Mouse (Mus musculus) embryonic facial prominence, embryonic 11.5 days (tissue): ENCODE results near the gene Plcg1. TPM values are rescaled to one million over a fixed set of nuclear protein-coding genes. Genes with fewer than 3 reads are reported as not detected.
A peak's percentile ranks its signal among the peaks of the same experiment; 100 is the strongest.

ENCODE experiments used
- ATAC-seq: fragments of 200-750 bp; cut with Nextera tagmentation; replicated peaks from 2 replicates; pipeline ENCODE4 v1.8.0; 2017; ENCODE audit warnings: low read depth; ENCODE audit not compliant: insufficient number of reproducible peaks, low FRiP score, low TSS enrichment
- DNase-seq: peaks from one replicate; pipeline ENCODE4 v3.0.0-alpha.2; 2015; ENCODE audit warnings: low spot score
- H3K27ac ChIP-seq: fragments of 300-500 bp; sonication (generic); replicated peaks from 2 replicates; pipeline ENCODE4 v1.5.1; 2014; ENCODE audit warnings: mild to moderate bottlenecking, low read depth, low read length, control low read depth
- H3K27me3 ChIP-seq: fragments of 300-500 bp; sonication (generic); 2 replicates; pipeline ENCODE4 v1.6.1; 2014; ENCODE audit warnings: mild to moderate bottlenecking, low read length, moderate library complexity, mixed read lengths; ENCODE audit not compliant: control insufficient read depth, insufficient read depth
- H3K36me3 ChIP-seq: fragments of 300-500 bp; sonication (generic); replicated peaks from 2 replicates; pipeline ENCODE4 v1.6.1; 2014; ENCODE audit warnings: low read depth, mild to moderate bottlenecking, low read length, moderate library complexity, mixed read lengths; ENCODE audit not compliant: control insufficient read depth, insufficient read depth
- H3K4me1 ChIP-seq: fragments of 300-500 bp; sonication (generic); 2 replicates; pipeline ENCODE4 v1.6.1; 2014; ENCODE audit warnings: low read length, mixed read lengths; ENCODE audit not compliant: control insufficient read depth, insufficient read depth
- H3K4me2 ChIP-seq: fragments of 300-500 bp; sonication (generic); 2 replicates; pipeline ENCODE4 v1.6.1; 2014; ENCODE audit warnings: low read depth, mild to moderate bottlenecking, control low read depth, low read length, moderate library complexity
- H3K4me3 ChIP-seq: fragments of 300-500 bp; sonication (generic); 2 replicates; pipeline ENCODE4 v1.5.1; 2014; ENCODE audit warnings: low read depth, low read length, control low read depth
- H3K9ac ChIP-seq: fragments of 300-500 bp; sonication (generic); replicated peaks from 2 replicates; pipeline ENCODE4 v1.6.1; 2014; ENCODE audit warnings: mild to moderate bottlenecking, control low read depth, low read length
- H3K9me3 ChIP-seq: fragments of 300-500 bp; sonication (generic); replicated peaks from 2 replicates; pipeline ENCODE4 v1.6.1; 2016; ENCODE audit warnings: mild to moderate bottlenecking, low read length, inconsistent platforms, mixed read lengths; ENCODE audit not compliant: control insufficient read depth
- WGBS: fragments of 180-500 bp; shearing (Covaris S2); extraction: QIAGEN DNeasy Blood & Tissue Kit; methylation state at CpG from one replicate; pipeline ENCODE4 v1.1.7; 2014; 5-methylcytosine and 5-hydroxymethylcytosine counted together
- polyA plus RNA-seq: library from polyadenylated mRNA; unstranded; fragments of >200 nt; fragmentation: Nextera tagmentation; extraction: Ambion mirVana; gene quantifications from 2 replicates; pipeline ENCODE4 v1.2.1, GENCODE M21; 2014

The Plcg1 gene
- polyA plus RNA-seq, 1 experiment from 2014 or later, result 64.6 TPM

GRCm38 (mm10) chr2:160747075-160747474 is 16.0 kb downstream of the Plcg1 start:
- Histone ChIP-seq H3K9ac (no peak overlapping the region), H3K27me3 (no peaks in the 10 kb centered on the region), H3K4me3 (no peak overlapping the region), H3K9me3 (no peaks in the 10 kb centered on the region), H3K4me1 (no peaks in the 10 kb centered on the region), H3K27ac (no peak overlapping the region), H3K36me3 (peaks cover 25% of the 10 kb centered on the region), H3K4me2 (no peak overlapping the region)
- no peak for ATAC-seq
- WGBS, result 95% methylated on average over 10 of the region's 10 CpGs
- DNase-seq, result no peak

GRCm38 (mm10) chr2:160756583-160757203 is 25.6 kb downstream of the Plcg1 start:
- no peak for ATAC-seq

DNA sequence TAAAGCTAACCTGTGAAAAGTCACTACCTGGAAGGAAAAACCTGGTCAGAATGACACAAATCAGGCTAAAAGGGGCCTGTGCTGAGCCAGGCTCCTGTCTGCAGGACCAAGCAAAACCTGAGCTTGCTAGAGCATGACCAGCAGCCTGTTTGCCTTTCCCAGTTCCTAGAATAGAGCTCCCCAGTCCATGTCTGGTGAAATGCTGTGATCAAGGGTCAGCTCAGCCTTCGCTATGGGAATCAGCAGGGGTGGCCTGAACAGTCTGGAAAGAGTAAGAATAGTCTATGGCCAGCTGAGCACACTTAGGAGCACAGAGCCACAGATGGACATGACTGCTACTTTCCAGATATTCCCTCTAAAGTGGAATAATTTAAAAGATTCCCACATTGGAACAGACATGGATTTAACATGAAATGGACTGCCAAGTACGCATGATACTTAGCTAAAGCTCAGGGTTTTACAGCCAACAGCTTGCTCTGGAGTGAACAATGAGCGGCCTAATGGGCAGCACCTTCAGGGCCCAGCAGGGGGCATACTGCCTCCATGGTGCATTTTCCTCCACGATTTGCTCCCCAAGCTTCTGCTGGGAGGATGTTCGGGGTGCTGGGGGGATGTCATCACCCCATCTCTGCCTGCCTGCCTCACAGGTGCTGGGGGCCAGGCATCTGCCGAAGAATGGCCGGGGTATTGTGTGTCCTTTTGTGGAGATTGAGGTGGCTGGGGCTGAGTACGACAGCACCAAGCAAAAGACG is 29.5 kb downstream of the Plcg1 start:
- no peak for ATAC-seq
- peaks cover 15% of the 10 kb centered on the region for H3K36me3 ChIP-seq

More at GRCm38 (mm10) chr2:160756583-160757203, 25.6 kb downstream of the Plcg1 start:
- Histone ChIP-seq H3K4me1 (no peaks in the 10 kb centered on the region), H3K9me3 (no peaks in the 10 kb centered on the region), H3K9ac (no peak overlapping the region), H3K27ac (no peak overlapping the region), H3K4me2 (no peak overlapping the region), H3K27me3 (no peaks in the 10 kb centered on the region), H3K4me3 (no peak overlapping the region), H3K36me3 (peaks cover 33% of the 10 kb centered on the region)
- no peak for DNase-seq
- 83% methylated on average over 6 of the region's 6 CpGs for WGBS

DNA sequence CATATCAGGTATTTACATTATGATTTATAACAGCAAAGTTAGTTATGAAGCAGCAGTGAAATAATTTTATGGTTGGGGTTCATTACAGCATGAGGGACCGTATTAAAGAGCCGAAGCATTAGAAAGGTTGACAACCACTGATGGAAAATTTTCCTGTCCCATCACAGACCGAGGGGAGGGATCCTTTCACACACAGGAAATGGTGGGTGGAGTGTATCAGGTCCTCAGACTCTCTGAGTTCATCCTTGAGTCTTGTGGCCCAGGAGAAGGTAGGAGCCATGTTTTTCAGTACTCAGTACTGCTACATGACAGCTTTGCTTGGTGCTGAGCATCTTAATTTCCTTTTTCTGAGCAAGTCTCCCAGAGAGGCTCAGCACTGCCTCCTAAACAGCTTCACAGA is 32.7 kb downstream of the Plcg1 start:
- ATAC-seq, result no peak
- H3K27me3 ChIP-seq, result no peaks in the 10 kb centered on the region
- H3K9ac ChIP-seq, result no peak overlapping the region
- peaks cover 8% of the 10 kb centered on the region for H3K36me3 ChIP-seq
- no peaks in the 10 kb centered on the region for H3K4me1 ChIP-seq
- H3K4me3 ChIP-seq, result no peak overlapping the region
- no peaks in the 10 kb centered on the region for H3K9me3 ChIP-seq
- 85% methylated on average over 3 of the region's 3 CpGs for WGBS
- no peak overlapping the region for H3K27ac ChIP-seq
- H3K4me2 ChIP-seq, result no peak overlapping the region
- no peak for DNase-seq

More for the DNA sequence above, 29.5 kb downstream of the Plcg1 start:
- H3K27ac ChIP-seq, result no peak overlapping the region
- no peak overlapping the region for H3K4me3 ChIP-seq
- H3K4me1 ChIP-seq, result no peaks in the 10 kb centered on the region
- H3K27me3 ChIP-seq, result no peaks in the 10 kb centered on the region
- WGBS, result 87% methylated on average over 9 of the region's 9 CpGs
- H3K9me3 ChIP-seq, result no peaks in the 10 kb centered on the region
- H3K4me2 ChIP-seq, result no peak overlapping the region
- no peak overlapping the region for H3K9ac ChIP-seq
- peak; percentile 10 for DNase-seq

DNA sequence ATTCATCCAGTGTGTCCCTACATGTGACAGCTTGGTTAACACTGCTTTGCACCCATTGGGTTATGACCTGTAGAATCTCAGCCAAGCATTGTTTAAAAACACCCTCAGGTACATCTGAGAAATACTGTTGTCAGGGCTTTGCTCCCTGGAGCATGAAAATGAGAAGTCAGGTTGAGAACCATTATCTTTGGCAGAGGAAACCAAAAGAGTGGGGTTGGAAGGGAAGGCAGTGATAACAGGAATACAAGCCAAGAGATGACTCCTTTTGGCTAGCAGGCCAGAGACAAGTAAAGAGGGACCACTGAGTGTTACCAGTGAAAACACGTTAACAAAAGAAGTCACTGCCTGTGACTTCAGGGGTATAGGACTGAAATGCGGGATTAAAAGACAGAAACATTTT is 33.3 kb downstream of the Plcg1 start:
- no peak overlapping the region for H3K4me2 ChIP-seq

DNA sequence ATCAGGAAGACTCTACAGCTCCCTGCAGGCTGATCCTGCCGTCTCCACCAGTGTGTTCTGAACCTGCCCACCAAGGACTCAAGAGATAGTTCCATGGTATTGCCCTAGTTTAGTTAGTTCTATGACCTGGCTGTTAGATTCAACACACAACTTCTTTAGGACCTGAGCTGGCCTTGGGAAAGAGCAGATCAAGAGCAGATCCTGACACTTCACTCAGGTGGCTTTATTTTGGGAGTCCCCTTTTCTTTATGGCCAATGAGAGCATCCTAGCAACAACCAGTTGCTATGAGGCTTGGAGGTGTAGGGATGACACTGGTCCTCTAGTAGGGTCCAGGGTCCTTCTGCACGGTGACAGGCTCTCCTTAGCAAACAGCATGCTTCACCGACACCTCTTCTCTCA is 34.0 kb downstream of the Plcg1 start:
- Histone ChIP-seq H3K9ac (no peak overlapping the region), H3K4me2 (no peak overlapping the region), H3K4me1 (no peaks in the 10 kb centered on the region), H3K27me3 (no peaks in the 10 kb centered on the region), H3K27ac (no peak overlapping the region), H3K9me3 (no peaks in the 10 kb centered on the region), H3K4me3 (no peak overlapping the region), H3K36me3 (peaks cover 5% of the 10 kb centered on the region; the same call in 1 of the 2 replicates)
- DNase-seq, result no peak
- ATAC-seq, result no peak
- WGBS, result 89% methylated on average over 3 of the region's 3 CpGs

More for the DNA sequence above, 33.3 kb downstream of the Plcg1 start:
- H3K9ac ChIP-seq, result no peak overlapping the region
- no peaks in the 10 kb centered on the region for H3K9me3 ChIP-seq
- no peak overlapping the region for H3K4me3 ChIP-seq
- H3K27ac ChIP-seq, result no peak overlapping the region
- no peaks in the 10 kb centered on the region for H3K27me3 ChIP-seq
- no peaks in the 10 kb centered on the region for H3K4me1 ChIP-seq
- ATAC-seq, result no peak
- H3K36me3 ChIP-seq, result peaks cover 8% of the 10 kb centered on the region; the same call in 1 of the 2 replicates
- 90% methylated on average over 2 of the region's 2 CpGs for WGBS
- DNase-seq, result no peak

GRCm38 (mm10) chr2:160766371-160766771 is 35.3 kb downstream of the Plcg1 start:
- H3K36me3 ChIP-seq, result peaks cover 2% of the 10 kb centered on the region; the same call in 1 of the 2 replicates

DNA sequence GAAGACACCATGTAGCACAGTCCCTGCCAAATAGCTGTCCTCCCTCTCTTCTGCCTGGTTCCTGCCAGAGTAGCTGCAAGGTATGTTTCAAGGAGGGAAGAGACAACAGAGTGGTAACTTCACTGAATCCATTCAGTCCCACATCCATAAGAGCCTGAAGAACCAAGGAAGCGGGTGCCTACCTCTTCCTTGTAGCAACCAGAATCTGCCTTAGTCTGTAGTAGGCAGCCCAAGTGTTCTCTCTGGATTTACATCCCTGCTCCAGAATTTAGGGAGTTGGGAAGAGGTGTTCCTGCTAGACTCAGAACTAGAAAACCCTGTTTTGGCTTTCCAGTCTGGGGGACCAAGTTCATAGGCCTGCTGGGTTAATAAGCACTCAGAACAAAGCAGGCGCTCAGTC is 36.1 kb downstream of the Plcg1 start:
- ATAC-seq, result no peak
- no peak for DNase-seq
- no peak overlapping the region for H3K4me2 ChIP-seq
- H3K27ac ChIP-seq, result no peak overlapping the region
- H3K36me3 ChIP-seq, result peaks cover 2% of the 10 kb centered on the region; the same call in 1 of the 2 replicates
- no peaks in the 10 kb centered on the region for H3K9me3 ChIP-seq
- H3K27me3 ChIP-seq, result no peaks in the 10 kb centered on the region
- H3K4me1 ChIP-seq, result no peaks in the 10 kb centered on the region
- H3K4me3 ChIP-seq, result no peak overlapping the region
- H3K9ac ChIP-seq, result no peak overlapping the region
- WGBS, result 94% methylated on average over 2 of the region's 2 CpGs

More at GRCm38 (mm10) chr2:160766371-160766771, 35.3 kb downstream of the Plcg1 start:
- Histone ChIP-seq H3K4me1 (no peaks in the 10 kb centered on the region), H3K4me2 (no peak overlapping the region), H3K4me3 (no peak overlapping the region), H3K9ac (no peak overlapping the region), H3K27ac (no peak overlapping the region), H3K9me3 (no peaks in the 10 kb centered on the region), H3K27me3 (no peaks in the 10 kb centered on the region)
- no peak for ATAC-seq
- 70% methylated on average over 5 of the region's 5 CpGs for WGBS
- no peak for DNase-seq
